Mouse (Mus musculus) lung, postnatal 36 days (tissue): ENCODE measurements around the gene Colgalt1.
A peak's percentile ranks its signal among the peaks of the same experiment; 100 is the strongest.

Experiments used
- DNase-seq: peaks from one replicate; pipeline ENCODE4 v3.0.0; 2022; ENCODE audit warnings: mixed read lengths

Colgalt1 gene

DNA sequence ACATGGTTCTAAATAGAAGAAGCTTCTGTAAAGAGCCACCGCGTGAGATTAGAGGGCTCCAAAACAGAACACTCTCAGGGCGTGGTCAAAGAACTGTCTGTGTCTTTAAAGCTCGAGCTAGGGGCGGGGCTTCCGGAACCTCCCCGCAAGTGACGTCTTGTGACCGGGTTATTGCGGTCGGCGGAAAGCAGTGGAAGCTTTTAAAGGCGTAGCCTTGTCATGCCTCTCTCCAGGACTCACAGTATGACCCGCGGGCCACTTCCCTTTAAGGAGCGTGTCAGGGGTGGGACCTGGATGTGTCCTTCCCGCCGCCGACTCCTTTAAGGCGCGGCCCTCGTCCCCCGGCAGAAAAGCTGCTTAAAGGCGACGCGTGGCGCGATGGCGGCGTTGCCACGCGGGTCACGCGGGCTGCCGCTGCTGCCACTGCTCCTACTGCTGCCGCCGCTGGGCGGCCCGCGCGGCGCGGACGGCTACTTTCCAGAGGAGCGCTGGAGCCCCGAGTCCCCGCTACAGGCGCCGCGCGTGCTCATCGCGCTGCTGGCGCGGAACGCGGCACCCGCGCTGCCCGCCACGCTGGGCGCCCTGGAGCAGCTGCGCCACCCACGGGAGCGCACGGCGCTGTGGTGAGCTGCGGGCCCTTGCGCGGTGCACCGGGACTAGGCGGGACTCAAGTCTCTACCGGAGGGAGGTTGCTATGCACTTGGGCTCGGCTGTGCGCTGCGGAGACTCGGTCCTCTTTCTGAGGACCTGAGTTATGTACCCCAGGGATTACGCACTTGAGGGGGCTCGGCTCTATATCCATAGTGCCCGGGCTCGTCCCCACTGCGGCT, at the start of gene Colgalt1:
Colgalt1 (plus strand) TSS at position 177 of the 830 bp plus-strand sequence.
- DNase-seq = peak; percentile 100

DNA sequence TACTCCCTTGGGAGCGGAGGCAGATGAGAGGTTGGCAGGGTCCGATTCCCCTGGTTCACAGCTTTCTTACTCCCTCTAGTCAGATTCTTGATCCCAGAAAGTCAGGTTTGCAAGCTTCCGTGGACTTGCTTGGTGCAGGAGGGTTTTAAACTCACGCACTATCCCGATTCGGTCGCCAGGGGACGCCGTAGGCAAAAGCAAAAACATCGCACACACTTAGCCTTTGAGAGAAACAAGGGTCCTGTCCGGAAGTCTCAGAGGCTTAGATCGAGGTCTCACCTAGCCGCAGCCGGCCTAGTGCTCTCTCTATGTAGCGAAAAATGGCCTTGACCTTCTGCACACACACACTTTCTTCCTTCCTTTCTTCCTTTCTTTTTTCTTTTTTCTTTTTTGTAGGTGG, 49.4 kb upstream of the Colgalt1 start:
- peak; percentile 77 for DNase-seq

DNA sequence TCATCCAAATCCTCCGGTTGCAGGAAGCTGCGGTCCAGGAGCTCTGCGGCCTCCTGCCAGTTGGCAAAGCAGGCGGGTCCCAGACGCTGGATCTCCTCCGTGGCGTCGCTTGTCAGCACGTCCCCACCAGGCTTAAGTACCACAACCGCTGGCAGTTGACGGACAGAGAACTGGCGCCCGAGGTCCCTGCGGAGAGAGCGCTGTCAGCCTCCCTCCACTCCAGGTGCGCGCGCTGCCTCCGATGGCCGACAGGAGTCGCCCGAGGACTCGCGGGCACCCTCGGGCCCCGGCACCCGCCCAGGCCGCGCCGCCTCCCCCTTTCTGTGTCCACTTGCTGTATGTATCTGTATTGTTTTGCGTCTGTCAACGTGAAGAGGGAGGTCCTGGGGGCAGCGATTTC, 48.0 kb upstream of the Colgalt1 start:
- DNase-seq = peak; percentile 88

DNA sequence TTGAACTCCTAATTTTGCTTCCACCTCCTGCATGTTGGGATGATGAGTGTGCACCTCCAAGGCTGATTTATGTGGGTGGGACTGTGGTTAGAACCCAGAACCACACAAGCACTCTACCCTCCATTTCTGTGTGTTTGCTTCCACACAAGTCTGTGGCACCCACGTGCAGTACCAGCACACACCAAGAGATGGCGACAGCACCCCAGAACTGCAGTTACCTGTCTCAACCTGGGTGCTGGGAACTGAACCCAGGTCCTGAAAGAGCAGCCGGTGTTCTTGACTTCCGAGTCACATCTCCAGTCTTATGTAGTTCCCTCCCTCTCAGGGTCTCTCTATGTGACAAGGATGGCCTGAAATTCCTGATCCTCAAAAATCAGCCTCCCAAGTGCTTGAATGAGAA, 46.8 kb upstream of the Colgalt1 start:
- no peak for DNase-seq

DNA sequence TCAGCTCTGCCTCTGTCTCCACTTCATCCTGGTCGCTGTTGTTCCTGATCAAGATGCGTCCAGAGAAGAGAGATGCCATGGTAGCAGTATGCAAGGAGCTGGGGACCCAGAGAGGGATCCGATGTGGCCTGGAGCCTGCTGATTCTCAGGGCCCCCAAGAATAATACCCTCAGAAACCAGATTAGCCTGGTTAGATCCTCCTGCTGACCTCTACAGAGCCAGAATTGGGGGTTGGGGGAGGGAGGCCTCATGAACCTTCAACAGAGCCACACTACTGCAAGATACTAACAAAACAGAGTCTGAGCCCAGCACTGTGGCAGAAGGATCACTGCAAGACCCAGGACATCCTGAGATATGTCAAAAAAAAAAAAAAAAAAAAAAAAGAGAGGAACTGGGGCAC, 44.3 kb upstream of the Colgalt1 start, which contains the start of gene Nxnl1:
Nxnl1 (minus strand) TSS at position 101 of the 400 bp plus-strand sequence.
- DNase-seq = no peak

DNA sequence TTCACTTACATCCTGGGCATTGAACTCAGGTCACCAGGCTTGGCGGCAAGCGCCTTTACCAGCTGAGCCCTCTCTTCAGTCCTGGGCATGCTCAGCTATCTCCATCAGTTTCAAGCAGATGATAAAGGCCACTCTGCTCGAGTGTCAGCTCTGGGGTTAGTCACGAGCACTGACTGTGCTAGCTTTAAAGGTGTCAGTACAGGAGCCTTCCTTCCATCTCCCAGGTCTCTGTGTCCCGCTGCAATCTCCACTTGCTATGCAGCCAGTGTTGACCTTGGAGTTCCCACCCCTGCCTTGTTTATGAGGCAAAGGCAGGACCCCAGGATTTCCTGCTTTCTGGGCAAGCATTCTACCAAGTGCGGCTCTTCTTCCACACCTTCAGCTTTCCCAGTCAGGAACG, 43.2 kb upstream of the Colgalt1 start:
- no peak for DNase-seq

DNA sequence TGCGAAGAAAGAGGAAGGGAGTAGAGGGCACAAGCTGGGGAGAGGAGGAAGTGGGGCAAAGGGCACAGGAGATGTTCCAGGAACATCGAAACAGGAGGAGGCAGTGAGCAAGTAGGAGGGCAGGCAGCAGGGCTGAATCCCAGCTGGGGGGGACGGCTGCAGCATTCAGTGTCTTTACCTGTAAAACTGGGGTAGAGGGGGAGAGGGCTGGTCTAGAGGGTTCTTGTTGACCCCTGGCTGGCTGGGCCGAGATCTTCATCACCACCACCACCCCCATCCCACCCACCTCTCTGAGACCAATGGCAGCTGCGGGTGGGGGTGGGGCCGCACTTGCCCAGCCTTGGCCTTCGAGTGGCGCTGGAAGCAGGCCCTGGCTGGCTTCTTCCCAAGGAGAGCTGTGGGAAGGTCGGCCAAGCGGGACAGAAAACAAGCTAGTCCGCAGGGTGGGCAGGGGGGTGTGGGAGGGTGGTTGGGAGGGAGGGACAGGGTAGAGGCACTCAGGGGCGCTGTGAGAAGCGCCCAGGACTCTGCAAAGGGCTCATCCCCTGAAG, 42.3 kb upstream of the Colgalt1 start, which contains the start of gene Slc27a1:
Slc27a1 (plus strand) TSS at position 496 of the 551 bp plus-strand sequence.
- DNase-seq = peak; percentile 77

DNA sequence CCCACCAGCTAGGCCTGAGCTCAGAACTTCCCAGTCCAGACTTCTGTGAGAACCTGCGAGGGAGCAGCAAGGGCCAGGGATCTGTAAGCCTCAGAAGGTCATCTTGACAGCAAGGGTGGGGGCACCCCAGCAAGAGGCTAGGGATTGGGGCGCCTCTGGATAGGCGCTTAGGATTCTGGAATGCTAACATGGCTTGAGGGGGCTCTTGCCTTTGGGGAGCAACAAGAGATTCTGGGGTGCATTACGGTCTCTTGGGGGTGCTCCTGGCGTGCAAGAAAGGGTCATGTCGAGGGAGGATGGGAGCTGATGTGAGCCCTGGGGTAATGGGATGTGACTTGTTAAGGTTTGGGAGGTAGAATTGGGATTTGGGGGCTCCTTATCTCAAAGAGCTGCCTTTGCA, 41.9 kb upstream of the Colgalt1 start:
- no peak for DNase-seq

DNA sequence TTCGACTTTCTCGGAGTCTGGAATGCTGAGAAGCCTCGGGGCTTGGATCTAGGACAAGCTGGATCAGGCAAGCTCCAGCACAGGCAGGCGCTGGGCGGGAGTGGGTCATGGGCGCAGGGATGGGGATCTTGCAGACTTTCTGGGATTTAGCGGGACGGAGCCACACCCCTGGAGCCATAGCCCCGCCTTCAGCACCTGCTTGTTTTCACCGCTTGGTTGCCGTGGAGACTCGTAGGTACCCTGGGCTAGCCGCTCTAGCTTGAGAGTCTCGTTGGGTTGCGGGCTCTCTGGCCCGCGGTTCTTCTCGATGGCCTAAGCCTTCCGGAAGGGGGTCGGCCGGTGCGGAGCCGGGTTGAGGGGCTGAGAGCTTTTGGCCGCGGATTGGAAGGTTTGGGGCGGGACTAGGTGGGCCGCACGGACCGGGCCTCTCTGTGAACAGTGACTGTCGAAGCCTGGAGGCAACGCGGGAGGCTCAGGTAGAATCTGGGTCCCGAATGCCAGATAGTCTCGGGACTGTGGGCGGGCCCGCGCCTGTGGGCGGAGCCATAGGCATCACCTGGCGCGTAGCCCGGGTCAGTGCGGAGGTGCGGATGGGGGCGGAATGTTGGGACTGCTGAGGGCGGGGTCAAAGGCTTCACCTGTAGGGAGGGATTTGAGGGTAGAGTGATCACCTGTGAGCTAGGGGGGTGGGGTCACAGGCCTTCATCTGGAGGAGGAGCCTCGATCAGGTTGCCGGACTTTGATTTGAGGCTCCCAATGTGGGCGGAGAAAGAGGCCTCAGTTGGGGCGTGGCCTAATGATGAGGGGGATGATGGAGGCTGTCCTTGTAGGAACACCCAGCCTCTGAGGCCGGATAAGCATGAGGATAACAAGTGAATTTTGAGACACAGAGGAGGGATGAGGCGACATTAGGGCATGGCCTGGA, 41.2 kb upstream of the Colgalt1 start:
- peak; percentile 96 for DNase-seq

DNA sequence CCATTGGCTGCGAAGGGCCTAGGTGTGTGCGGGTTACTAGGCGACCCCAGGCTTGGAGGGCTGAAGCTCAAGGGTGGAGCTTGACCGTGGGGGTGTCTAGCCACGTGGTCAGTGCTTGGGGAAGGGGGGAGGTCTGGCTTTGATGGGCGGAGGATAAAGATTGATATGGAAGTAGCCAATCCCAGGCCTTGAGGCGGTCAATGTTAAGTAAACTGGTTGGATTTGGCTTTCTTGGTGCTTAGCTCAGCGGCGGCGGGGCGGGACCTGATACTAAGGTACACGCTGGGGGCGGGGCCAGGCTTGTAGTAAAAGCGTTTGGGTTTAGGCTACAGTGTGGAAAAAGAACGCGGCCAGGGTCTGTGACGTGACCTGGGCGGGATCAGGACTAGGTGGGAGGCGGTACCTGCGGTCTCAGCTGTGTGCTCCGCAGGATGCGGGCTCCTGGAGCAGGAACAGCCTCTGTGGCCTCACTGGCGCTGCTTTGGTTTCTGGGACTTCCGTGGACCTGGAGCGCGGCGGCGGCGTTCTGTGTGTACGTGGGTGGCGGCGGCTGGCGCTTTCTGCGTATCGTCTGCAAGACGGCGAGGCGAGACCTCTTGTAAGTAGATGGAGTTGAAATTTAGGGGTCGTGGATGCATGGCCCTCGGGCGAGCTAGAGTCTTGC, 40.4 kb upstream of the Colgalt1 start:
- DNase-seq = peak; percentile 99

DNA sequence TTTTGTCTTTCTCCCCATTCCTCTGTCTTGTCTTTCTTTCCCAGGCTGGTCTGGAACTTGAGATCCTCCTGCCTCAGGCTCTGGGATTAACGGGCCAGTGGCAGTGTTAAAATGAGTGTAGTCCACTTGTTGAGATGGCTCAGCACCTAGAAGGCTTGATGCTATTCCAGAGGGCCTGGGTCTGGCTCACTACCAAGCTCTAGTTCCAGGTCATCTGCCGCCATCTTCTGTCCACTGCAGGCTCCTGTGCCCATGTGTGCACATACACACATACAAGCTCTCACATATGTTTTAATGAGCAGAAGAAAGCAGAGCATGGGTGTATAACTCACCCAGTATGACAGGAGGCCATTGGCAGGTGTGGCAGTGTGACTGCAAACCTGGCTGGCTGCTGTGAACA, 38.7 kb upstream of the Colgalt1 start:
- no peak for DNase-seq

DNA sequence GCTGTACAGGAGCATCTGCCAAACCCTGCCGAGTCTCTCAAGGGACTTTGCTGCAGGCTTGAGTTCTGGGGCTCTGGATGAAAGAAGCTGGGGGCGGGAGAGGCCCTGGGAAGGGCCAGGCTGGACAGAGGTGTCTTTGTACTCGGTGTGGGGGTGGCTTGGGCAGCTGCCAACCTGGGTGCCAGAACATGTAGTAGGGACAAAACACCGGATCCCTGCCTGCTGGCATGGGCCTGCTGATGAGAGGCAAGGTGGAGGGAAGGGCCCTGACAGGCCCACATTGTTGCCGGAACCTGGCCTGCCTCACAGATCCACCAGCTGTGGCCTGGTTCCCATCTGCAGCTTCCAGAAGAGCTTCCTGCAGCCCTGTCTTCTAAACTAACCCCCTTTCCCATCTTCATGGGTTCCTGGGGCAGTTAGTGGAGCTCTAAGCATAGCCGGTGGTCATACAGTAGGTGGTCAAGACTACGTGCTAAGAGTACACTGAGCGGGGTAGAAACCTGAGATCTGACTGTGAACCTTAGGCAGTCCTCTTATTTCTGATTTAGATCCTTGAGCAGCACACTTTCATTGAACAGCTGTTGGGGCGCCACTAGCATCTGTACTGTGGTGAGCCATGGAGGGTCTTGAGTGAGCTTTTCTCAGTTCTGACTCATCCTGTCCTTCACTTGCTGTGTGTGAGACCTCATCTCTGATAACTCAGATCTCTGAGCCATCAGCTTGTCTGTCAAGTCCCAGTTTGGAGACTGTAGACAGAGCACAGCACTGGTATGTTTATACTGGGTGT, 37.8 kb upstream of the Colgalt1 start:
- no peak for DNase-seq

DNA sequence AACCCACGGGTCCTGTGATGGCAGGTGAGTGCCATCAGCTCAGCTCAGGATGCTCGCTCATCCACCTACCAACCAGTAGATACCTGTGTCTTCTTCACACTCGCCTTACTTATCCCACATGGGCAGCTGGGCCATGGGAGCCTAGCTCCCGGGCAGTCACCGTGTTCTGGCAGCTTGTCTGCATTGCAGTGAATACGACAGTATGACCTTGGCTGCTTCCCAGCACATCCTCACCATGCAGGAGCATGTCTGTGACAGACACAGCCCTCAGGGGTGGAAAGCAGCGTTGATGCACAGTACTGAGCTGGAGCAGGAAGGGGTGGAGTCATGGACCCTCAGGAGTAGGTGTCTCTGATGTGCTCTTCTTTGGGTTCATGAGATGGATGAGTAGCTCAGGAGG, 36.4 kb upstream of the Colgalt1 start:
- DNase-seq = no peak

DNA sequence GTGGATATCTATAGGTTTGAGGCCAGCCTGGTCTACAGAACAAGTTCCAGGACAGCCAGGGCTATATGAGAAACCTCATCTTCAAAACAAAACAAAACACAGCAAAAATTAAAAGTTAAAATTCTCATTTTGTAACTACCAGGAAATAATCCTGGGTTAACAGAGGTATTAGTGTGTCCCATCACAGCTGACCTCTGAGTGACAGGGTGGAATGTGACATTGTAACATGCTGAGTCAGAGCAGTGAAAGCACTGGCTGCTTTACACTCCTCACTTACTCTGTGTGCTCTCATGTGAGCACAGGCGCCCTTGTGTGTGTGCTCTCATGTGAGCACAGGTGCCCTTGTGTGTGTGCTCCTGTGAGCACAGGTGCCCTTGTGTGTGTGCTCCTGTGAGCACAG, 35.8 kb upstream of the Colgalt1 start:
- DNase-seq = no peak

DNA sequence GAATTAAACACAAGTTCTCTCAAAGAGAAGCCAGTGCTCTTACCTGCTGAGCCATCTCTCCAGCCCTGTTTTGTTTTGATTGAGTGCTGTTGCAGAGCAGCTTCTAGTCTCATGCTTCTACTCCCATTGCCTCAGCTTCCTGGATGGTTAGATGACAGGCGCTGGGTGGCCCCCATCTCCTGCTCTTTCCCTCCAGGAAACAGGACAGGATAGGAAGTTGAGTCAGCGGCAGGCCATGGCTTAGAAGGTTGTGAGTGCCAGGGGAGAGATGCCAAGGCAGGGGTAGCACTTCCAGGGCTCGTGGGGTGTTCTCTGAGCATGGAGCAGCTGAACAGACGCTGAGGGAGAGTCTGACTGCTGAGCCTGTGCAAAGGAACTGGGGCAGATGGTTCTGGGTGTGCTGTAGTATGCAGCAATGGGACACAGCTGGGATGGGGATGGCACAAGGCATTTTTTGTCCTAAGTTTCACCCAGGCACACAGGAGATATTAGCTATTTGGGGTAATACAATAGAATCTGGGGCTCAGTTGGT, 32.9 kb upstream of the Colgalt1 start:
- no peak for DNase-seq

DNA sequence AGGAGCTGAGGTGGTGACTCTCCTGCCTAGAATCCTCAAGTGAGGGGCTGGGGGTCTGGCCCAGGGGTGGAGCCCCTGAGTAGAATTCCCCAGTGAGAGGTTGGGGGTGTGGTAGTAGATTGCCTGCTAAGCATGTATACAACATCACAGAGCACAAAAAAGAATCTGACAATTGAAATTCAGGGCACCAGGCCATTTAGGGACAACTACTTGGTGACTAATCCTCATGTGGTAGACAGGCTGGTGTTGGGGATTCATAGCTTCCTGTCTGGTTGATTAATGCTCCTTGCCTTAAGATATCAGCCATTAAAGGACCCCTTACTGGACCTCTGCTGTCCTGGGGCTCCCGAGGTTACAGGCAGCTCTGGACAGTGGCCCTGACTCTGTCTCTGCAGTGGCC, 31.8 kb upstream of the Colgalt1 start:
- no peak for DNase-seq

DNA sequence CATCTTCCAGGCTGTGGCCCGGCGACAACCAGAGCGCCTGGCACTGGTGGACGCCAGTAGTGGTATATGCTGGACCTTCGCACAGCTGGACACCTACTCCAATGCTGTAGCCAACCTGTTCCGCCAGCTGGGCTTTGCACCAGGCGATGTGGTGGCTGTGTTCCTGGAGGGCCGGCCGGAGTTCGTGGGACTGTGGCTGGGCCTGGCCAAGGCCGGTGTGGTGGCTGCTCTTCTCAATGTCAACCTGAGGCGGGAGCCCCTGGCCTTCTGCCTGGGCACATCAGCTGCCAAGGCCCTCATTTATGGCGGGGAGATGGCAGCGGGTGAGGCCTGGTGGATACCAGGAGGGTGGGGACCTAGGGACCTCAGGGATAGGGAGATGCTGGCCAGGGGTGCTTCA, 31.3 kb upstream of the Colgalt1 start:
- DNase-seq = no peak

DNA sequence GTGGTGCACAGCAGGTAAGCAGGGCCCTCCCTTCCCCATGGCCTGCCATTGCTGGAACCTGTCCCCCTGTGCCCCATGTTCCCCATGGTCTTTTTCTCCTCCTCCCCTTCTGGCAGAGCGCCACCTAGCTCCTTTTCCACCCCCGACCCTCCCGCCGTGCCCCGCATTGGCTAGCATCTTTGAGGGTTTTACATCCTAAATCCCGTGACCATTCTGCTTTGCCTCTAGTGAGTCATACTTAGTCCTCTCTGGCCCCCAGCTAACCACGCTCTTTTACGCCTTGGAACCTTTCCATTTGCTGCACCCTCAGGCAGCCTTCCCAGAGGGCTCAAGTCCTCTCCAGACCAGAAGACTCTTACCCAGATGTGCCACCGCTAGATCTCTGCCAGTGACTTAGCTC, 30.6 kb upstream of the Colgalt1 start:
- no peak for DNase-seq

DNA sequence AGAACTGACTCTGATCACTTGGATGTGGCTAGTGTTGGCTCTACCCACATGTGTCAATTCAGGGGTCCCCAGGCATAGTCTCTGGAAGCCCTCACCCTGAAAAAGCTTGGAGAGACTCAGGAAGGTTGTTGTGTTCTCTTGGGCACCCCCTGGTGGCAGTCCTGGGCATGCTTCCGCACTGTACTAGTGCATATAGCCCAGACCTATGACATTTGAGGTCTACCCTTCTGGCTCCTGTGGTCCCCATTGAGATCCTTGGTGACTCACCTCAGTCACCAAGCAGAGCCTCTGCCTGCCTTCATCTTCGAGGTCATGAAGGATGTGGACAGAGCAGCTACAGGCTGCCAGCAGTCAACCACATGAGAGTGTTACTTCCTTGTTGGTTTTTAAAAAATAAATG, 23.9 kb upstream of the Colgalt1 start:
- DNase-seq = peak; percentile 70

DNA sequence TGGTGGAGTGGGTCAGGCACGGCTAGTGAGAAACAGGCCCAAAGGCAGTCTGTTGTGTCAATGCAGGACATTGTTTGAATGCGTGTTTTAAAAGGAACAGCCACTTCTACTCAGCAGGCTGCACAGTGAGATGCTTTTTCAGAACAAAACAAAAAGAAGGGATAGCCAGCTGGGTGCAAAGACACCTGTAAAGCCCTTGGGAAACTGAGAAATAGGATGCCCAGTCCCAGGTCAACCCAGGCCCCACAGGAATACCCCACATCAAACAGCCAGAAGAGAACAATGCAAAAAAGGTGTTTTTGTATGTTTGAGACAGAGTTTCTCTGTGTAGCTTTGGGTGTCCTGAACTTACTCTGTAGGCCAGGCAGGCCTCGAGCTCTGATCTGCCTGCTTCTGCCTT, 22.0 kb upstream of the Colgalt1 start:
- DNase-seq = no peak

DNA sequence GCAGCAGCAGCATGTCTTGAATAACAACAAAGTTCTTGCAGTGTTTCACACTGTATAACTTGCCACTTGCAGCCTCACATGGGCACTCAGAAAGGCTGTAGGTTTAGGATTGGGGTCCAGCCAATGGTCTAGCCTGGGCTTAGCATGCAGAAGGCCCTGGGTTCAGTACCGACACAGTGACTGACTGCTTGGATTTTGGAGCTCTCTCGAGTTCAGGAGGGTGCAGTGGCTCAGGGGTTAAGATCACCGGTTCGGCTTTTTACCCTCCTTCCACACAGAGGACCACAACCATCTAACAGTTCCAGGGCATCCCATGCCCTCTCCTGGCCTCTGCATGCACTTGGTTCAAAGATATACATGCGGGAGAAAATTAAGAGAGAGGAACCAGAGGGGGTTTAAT, 19.8 kb upstream of the Colgalt1 start:
- DNase-seq = no peak
